Mouse (Mus musculus) ovary, adult 18-20 months (tissue): ENCODE data around the gene Gng2.

Source experiments
- DNase-seq: peaks from one replicate; pipeline ENCODE4 v3.0.0; 2022; ENCODE audit warnings: low spot score, mixed read lengths

Gene Gng2

GRCm38 (mm10) chr14:19860281-19860680, 117.1 kb downstream of the Gng2 start:
- no peak for DNase-seq

- no peak for DNase-seq
Measured at GRCm38 (mm10) chr14:19858808-19859776, 118.3 kb downstream of the Gng2 start.

- DNase-seq: no peak
Measured at GRCm38 (mm10) chr14:19858279-19858678, 119.1 kb downstream of the Gng2 start.

- no peak for DNase-seq
Measured at GRCm38 (mm10) chr14:19853471-19853870, 124.0 kb downstream of the Gng2 start.

- DNase-seq: no peak
Measured at GRCm38 (mm10) chr14:19839600-19840332, 137.7 kb downstream of the Gng2 start.

GRCm38 (mm10) chr14:19836289-19836688, 141.1 kb downstream of the Gng2 start:
- DNase-seq: no peak

GRCm38 (mm10) chr14:19825481-19825880, 151.9 kb downstream of the Gng2 start:
- DNase-seq: no peak

- DNase-seq: peak; percentile 84
Measured at GRCm38 (mm10) chr14:19823321-19824142, 153.9 kb downstream of the Gng2 start, which contains the start of gene Rtraf. TSS of gene Rtraf (minus strand) at chr14:19823824.
